Mouse (Mus musculus): ENCODE measurements around the gene Stt3b. TPM values are rescaled to one million over a fixed set of nuclear protein-coding genes. Genes with fewer than 3 reads are reported as not detected.

The Stt3b gene
- total RNA-seq, 1 experiment from 2014 or later: 91.5 TPM

DNA sequence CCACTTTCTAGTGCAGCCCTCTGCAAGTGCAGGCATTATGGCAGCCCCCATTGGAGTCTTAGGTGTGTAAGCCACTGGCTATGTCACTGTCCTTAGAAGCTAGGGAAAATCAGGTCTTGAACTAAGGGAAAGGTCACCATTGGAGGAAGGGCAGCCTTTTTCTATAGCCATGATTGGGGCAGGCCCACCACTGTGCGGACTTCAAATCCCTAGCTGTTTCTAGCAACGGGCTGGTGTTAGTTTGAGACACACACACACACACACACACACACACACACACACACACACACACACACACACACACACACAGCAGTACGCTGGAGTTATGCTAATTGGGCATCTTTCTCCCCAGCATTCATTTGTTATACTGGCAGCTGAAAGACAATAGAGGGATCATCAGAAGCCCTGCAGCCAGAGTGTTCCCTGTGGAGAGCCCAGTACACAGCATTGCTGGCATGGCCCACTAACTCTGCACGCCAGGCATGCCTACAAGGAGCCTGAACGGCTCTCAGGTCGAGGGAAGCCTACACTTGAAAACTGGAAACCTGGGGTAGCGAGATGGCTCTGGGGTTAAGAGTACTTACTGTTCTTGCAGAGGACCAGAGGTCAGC lies 85.4 kb downstream of the Stt3b start:
- no peak for ATAC-seq (replicated peaks; ENCODE audit: low read depth, poor library complexity, severe bottlenecking)

DNA sequence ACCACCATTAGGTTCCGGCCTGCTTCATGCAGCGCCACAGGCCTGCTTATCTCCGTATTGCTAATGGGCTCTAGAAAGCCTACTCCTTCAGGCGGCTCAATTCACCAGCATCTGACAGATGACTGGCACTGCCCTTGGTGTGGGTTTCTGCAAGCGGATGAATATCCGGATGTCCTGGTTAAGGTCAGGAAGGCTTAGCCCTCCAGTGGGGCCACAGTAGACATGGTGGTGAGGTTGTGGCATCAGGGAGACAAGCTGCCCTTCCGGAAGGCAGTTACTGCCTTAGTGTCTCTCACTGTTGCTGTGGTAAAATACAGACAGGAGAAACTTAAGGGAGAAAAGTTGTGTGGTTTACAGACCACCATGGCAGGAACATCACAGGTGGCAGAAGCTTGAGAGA lies 89.0 kb downstream of the Stt3b start:
- ATAC-seq (replicated peaks; ENCODE audit: low read depth, poor library complexity, severe bottlenecking): peak; percentile 58

DNA sequence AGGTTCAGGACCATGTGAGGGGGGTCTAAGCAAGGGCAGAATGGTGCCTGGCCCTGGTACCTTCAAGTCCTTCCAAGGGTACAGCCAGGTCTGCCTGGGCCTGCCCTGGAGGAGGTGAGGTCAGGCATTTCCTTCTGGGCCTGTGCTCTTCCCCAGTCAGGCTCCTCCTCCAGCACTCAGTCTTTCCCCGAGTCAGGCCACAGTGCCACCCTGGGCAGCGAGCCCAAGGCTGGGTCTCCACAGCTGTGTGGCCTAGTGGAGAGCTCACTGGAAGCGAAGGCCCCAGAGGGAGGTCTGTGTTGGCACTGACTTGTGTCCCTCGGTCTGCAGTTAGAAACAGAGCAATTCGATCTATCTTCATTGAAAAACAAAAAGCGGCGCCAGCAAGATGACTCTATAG lies 89.8 kb downstream of the Stt3b start:
- ATAC-seq (replicated peaks; ENCODE audit: low read depth, poor library complexity, severe bottlenecking): peak; percentile 35; the same call in 1 of the 2 replicates

DNA sequence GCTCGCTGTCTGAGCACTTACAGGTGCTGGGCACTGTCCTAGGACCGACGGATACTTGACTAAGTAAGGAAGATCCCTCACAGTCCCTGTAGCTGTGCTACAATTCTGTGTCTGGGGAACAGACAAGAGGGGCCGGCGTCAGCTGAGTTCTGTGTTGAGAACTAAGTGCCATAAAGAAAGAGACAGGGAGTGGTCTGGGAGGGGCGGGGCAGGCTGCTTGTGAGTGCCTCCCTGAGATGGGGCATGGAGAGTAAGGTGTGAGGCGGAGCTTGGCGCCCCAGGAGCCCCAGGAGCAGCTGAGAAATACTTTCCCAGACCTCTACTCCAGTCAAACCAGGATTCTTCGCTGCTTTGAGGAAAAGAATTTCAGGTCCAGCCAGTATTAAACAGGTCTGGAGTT lies 92.2 kb downstream of the Stt3b start:
- ATAC-seq (replicated peaks; ENCODE audit: low read depth, poor library complexity, severe bottlenecking): no peak

DNA sequence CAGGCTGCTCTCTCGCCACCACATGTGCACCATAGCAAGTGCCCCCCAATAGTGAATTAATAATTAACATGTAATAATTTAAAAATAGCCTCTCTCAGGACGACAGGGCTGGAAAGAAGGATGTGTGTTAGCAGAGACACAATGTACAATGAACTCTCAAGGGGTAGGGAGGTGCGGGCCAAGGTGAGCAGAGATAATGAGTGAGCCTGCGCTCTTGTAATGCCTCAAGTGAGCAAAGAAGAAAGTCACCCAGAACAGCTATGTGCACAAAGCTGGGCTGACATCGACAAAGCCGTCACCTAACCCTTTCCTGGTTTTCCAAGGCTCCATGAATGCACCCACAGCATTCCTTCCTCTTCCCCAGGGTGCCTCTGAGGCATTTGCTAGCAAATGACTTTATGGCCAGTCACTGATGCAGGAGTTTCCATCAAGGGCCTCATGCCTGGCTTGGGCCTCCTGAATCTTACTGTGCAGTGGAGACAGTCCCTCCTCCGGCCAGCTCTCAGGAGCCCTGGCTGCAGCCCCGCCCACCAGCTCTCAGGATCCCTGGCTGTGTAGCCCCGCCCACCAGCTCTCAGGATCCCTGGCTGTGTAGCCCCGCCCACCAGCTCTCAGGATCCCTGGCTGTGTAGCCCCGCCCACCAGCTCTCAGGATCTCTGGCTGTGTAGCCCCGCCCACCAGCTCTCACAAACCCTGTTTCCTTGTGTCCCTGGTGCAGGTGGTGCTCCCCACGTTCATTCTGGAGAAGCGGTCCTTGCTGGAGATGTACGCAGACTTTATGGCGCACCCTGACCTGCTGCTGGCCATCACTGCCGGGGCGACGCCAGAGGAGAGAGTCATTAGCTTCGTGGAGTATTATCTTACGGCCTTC lies 94.2 kb downstream of the Stt3b start:
- ATAC-seq (replicated peaks; ENCODE audit: low read depth, poor library complexity, severe bottlenecking): no peak; the same call in 1 of the 2 replicates

DNA sequence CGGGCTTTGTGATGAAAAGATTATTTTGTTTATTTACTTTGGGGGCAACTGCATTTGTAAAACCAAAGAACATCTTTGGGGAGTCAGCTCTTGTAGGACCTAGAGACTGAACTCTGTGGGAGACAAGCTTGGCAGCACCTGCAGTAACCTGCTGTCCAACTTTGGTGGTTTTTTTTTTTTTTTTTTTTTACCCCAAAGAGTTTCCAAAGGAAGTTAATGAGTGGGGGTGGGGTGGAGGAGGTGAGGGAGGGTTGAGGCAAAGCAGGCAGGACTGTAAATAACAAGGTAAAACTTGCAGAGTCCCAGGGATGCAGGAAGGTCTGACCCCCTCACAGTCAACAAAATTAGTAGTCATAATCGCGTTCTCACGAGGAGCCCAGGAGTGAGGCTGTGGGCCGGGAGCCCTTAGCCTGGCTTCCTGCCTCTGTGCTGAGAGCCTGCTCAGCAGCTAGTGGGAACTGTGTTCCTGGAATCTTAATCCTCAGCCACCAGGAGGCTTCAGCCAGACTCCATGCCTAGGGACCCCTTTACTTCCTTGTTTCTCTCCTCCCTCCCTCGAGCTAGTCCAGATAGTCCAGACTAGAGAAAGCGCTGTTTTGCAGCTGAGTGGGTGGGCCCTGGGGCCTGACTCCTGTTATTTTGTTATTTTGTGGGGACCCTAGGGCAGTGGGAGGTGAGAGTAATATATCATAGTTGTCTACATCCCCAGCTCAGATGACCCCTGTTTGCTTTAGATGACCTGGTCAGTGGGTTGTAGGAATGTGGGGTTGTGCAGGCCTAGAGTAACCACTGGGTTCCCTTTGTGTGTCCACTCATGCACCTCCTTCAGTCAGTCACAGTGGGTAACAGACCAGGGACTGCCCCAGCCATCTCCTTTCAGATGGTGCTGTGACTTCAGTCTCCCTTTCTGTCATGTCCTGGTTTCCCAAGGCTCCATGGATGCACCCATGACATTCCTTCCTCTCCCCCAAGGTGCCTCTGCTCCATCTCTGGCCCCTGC lies 95.3 kb downstream of the Stt3b start:
- peak; percentile 48; the same call in 1 of the 2 replicates for ATAC-seq (replicated peaks; ENCODE audit: low read depth, poor library complexity, severe bottlenecking)

DNA sequence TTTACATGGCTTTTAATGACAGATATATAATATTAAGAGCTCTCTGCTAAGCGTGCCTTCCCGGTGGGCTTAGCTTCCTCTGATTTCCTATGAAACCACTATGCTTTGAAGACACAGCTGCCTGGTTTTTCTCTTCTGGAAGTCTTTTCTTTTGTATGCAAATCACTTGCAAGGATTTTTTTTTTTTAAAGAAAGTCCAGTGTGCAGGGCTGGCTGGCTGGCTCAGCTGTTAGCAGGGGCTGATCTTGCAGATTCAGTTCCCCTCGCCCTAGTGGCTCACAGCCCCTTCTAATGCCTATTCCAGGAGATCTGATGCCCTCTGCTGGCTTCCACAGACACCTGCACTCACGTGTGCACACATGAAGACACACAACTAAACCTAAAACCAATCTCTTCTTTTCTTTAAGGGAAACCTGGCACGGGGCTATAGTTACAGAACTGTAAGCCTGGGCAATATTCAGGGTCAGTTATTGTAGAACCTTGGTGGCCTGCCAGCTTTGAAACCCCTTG lies 96.4 kb downstream of the Stt3b start:
- no peak for ATAC-seq (replicated peaks; ENCODE audit: low read depth, poor library complexity, severe bottlenecking)

DNA sequence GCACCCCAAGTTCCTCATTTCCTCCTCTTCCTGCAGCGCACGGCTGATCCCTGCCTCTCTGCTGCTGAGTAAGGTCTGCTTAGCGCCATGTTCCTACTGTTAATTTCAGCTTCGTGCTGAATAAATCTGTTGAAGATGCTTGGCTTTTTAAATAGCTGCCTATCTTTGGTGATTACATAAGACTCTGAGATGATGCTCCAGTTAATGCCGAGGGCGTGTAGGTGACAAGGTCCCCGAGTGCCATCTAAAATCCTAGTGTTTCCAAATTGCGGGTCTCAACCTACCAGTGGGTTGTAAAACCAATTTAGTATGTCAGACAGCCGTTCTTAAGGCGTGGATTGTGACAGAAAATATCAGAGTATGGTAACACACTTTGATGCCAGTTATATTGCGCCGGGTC lies 99.7 kb downstream of the Stt3b start:
- no peak for ATAC-seq (replicated peaks; ENCODE audit: low read depth, poor library complexity, severe bottlenecking)

DNA sequence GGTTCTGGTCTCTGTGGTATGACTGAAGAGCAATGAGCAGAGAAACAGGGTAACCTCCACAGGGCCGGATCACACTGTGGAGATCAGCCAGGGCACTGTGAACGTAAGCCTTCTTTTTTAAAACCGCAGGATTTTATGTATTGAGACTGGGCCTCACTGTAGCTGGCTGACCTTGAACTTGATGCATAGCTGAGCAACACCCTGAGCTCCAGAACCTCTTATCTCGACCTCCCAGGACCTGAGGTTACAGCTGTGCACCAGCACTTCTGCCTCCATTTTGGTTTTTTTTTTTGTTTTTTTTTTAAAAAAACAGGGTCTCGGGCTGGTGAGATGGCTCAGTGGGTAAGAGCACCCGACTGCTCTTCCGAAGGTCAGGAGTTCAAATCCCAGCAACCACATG lies 100.5 kb downstream of the Stt3b start:
- peak; percentile 73 for ATAC-seq (replicated peaks; ENCODE audit: low read depth, poor library complexity, severe bottlenecking)

DNA sequence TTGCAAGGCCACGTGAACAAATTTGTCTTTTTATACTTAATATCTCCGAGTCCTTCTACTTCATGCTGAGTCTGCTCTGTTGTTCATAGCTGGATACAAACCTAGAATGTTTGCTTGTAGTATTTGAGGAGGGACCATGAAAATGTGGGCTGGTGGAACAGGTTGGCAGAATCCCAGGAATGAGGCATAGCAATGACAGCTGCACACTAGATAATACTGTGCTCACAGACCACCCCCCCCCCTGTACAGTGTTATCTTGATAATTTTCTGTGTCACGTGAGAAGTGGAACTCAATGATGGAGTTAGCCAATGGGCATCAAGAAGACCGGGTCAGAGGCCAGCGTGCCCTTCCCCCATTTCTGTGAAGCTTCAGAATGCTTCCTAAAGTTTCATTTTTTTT lies 104.0 kb downstream of the Stt3b start:
- no peak for ATAC-seq (replicated peaks; ENCODE audit: low read depth, poor library complexity, severe bottlenecking)

DNA sequence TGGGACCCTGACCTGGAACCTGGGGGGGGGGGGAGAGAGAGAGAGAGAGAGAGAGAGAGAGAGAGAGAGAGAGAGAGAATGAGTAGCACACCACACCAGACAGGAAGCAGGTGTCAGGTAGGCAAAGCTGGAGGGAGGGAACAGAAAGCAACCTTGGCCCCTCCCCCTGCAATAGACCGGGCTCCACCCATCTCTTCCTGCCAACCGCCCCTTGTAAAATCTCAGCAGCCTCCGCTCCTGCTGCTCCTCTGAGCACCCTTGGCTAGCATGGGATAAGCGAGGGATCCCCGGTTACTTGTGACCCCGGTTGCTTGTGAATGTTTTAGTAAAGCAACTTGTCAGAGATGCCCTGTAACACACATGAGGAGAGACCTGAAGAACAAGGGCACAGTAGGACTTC lies 104.7 kb downstream of the Stt3b start:
- ATAC-seq (replicated peaks; ENCODE audit: low read depth, poor library complexity, severe bottlenecking): 0 out of 2 replicates have a peak, but pooled peaks have one; percentile 26

DNA sequence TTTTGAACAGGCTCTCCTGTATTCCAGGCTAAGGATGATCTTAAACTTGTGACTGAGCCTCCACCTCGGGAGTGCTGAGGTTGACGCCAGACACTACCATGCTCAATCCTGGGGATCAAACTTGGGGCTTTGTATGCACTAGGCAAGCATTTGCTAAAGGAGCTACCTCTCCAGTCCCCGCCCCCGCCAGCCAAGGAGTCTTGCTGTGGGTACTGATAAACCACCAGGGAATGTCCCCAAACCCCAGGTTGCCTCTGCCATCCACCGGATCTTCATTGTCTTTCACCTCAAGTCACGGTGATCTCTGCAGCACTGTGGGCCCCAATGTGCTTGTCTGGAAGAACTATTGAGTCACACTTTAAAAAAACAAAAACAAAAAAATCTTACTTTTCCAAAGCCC lies 107.1 kb downstream of the Stt3b start:
- ATAC-seq (replicated peaks; ENCODE audit: low read depth, poor library complexity, severe bottlenecking): no peak

DNA sequence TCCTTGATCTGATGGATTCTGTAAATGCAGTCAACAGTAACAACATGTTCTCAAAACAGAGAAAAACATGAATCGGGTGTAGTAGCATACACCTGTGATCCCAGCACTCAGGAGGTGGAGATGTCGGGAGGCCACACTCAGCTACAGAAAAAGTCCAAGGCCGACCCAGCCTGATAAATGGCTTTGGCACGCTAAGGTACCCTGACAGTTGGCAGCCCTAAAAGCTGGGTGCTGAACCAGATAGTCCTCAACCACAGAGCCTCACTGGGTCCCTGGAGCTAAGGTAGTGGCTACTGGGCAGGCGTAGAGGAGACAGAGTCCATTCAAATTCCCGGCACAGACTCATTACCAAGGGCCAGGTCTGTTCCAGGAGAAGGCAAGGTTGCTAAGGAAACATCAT lies 109.0 kb downstream of the Stt3b start:
- no peak for ATAC-seq (replicated peaks; ENCODE audit: low read depth, poor library complexity, severe bottlenecking)

DNA sequence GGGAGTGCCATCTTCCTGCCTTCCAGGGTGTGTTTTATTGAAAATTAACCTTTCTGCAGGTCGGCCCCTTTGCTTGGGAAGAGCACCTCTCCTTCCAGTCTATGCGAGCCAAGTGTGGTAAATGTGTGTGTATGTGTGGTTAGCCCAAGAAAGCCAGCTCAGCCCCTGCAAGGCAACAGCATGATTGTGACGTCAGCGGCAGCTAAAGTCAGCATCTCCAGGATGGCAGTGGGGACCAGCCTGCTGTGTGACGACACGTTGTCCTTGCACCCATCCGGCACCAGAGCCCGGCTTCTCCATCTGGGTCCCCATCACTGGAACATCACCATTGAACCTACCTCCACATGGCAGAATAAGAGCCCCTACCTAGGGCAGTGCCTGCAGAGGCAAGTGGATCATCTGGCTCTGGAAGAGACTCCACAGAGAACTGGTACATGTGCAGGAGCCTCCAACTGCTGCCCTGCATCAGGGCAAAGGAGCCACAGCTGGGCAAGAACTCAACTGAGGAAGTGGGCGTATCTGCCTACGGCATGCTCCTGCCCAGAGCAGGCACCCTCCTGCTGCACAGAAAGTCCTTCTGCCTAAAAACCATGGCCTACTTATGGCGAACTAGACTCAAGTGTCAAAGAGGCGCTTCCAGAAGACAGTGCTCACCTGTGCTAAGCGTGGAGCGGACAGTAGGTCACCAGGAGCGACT lies 109.9 kb downstream of the Stt3b start:
- ATAC-seq (replicated peaks; ENCODE audit: low read depth, poor library complexity, severe bottlenecking): peak; percentile 47

DNA sequence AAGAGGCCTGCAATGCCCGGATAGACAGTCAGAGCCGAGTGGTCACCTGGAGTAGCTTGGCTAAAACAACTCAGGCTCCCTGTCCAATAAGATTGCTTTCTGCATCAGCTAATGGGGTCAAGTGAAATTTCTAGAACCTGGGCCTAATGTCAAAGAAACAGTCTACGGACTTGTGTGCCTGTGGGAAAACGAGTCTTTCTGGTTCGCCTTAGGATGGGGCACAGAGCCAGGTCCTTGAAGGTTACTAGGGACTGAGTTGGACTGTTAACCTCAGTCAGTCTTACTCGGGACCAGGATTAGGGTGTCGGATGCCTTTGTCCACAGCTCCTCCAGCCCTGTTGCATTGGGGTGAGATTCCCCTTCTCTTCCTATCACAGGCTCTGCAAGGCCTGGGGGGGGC lies 113.1 kb downstream of the Stt3b start:
- no peak for ATAC-seq (replicated peaks; ENCODE audit: low read depth, poor library complexity, severe bottlenecking)

DNA sequence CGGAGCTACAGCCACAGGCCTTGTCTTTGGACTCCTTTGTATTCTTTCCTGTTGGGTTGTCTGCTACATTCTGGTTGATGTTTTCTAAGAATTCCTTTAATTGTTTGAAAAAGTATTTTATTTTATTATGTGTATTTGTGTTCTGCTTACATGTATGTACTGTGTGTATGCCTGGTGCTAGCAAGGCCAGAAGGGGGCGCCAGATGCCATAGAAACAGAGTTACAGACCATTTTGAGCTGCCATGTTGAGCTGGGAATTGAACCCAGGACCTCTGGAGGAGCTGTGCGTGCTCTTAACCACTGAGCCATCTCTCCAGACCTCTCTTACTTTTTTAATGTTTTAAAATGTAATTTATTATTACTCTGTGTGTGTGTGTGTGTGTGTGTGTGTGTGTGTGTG lies 117.3 kb downstream of the Stt3b start:
- ATAC-seq (replicated peaks; ENCODE audit: low read depth, poor library complexity, severe bottlenecking): no peak

Measured in common myeloid progenitor, adult 5-6 weeks (primary cell).